Mouse (Mus musculus) heart, embryonic 16.5 days (tissue): ENCODE data around the gene Patl2. TPM values are rescaled to one million over a fixed set of nuclear protein-coding genes. Genes with fewer than 3 reads are reported as not detected.

Source experiments
- polyA plus RNA-seq: library from polyadenylated mRNA; unstranded; fragments of >200 nt; fragmentation: Nextera tagmentation; extraction: Ambion mirVana; gene quantifications from 2 replicates; pipeline ENCODE4 v1.2.1, GENCODE M21; 2015

Patl2 gene
- polyA plus RNA-seq, 1 experiment from 2014 or later, result 0.18 TPM

Other genes with a start within 250 kb of the Patl2 start
- 34.3 and 34.6 TPM in 2 replicates for gene Ctdspl2, start 230.2 kb downstream of the Patl2 start, polyA plus RNA-seq
- gene Mageb3, start 230.1 kb downstream of the Patl2 start, polyA plus RNA-seq, result 0.08 and 0.14 TPM in 2 replicates
- gene Eif3j1, start 157.6 kb downstream of the Patl2 start, polyA plus RNA-seq, result 9.8 and 10.6 TPM in 2 replicates
- 4.5 and 5.1 TPM in 2 replicates for gene Spg11, start 67.8 kb downstream of the Patl2 start, polyA plus RNA-seq
- gene B2m, start 38.5 kb downstream of the Patl2 start, polyA plus RNA-seq, result 233 and 403 TPM in 2 replicates
- 0.14 TPM in 1 of 2 replicates, not detected in the other for gene Trim69, start 25.5 kb downstream of the Patl2 start, polyA plus RNA-seq
- gene Terb2, start 83 bp upstream of the Patl2 start, polyA plus RNA-seq, result not detected in 2 replicates
- 62.2 and 73.7 TPM in 2 replicates for gene Sord, start 48.6 kb upstream of the Patl2 start, polyA plus RNA-seq
- gene Duox2, start 112.3 kb upstream of the Patl2 start, polyA plus RNA-seq, result 0.05 and 0.11 TPM in 2 replicates
- gene Duoxa2, start 112.7 kb upstream of the Patl2 start, polyA plus RNA-seq, result not detected in 2 replicates
- 0.54 and 0.97 TPM in 2 replicates for gene Duoxa1, start 127.5 kb upstream of the Patl2 start, polyA plus RNA-seq
- gene Duox1, start 129.5 kb upstream of the Patl2 start, polyA plus RNA-seq, result 0.05 and 0.12 TPM in 2 replicates
- 2.0 TPM in 2 replicates for gene Shf, start 183.0 kb upstream of the Patl2 start, polyA plus RNA-seq
- gene Slc28a2, start 240.3 kb upstream of the Patl2 start, polyA plus RNA-seq, result 2.1 and 2.4 TPM in 2 replicates